16 mouse cellular contexts compared by ENCODE assay signal in genomic region chr17:62776710-62777109, GRCm38 (mm10).
"Had no signal": no experiment of that assay in that cellular context is flagged by ENCODE, and none has a peak within 500 bp of the region (broad histone marks: within the 10 kb centered on the region; RNA-seq: fewer than 3 reads in every experiment).

No protein-coding gene starts in this region.

- H3K4me3 ChIP-seq: kidney, embryonic 15.5 days; limb, embryonic 10.5 days; limb, embryonic 13.5 days; liver, embryonic 13.5 days; megakaryocyte, embryonic 14.5 days; midbrain, embryonic 10.5 days; midbrain, embryonic 13.5 days had no signal

- H3K9ac ChIP-seq: kidney, embryonic 15.5 days; limb, embryonic 13.5 days; liver, embryonic 13.5 days; midbrain, embryonic 13.5 days had no signal

- H3K27ac ChIP-seq: kidney, embryonic 15.5 days; limb, embryonic 10.5 days; limb, embryonic 13.5 days; liver, embryonic 13.5 days; midbrain, embryonic 10.5 days; midbrain, embryonic 13.5 days had no signal

- H3K9me3 ChIP-seq: kidney, embryonic 15.5 days; limb, embryonic 10.5 days; limb, embryonic 13.5 days; liver, embryonic 13.5 days; midbrain, embryonic 10.5 days; midbrain, embryonic 13.5 days had no signal

- H3K36me3 ChIP-seq: kidney, embryonic 15.5 days; limb, embryonic 10.5 days; limb, embryonic 13.5 days; liver, embryonic 13.5 days; midbrain, embryonic 13.5 days had no signal

- H3K27me3 ChIP-seq: kidney, embryonic 15.5 days; limb, embryonic 13.5 days; liver, embryonic 13.5 days; megakaryocyte, embryonic 14.5 days had no signal

- H3K4me1 ChIP-seq: liver, embryonic 13.5 days; megakaryocyte, embryonic 14.5 days had no signal

- ATAC-seq: midbrain, embryonic 13.5 days; midbrain, embryonic 16.5 days had no signal

- DNase-seq: kidney, adult 11 months; kidney, adult 8-10 months; liver; liver, embryonic 13.5 days; lung, adult 2 months; spleen, adult 18-20 months; thymus, adult 2 months; thymus, postnatal 14 days; thymus, postnatal 4 days had no signal

- H3K4me2 ChIP-seq: kidney, embryonic 15.5 days; limb, embryonic 13.5 days; liver, embryonic 13.5 days; midbrain, embryonic 13.5 days had no signal
